27 mouse cellular contexts compared by ENCODE assay signal in the genomic region with DNA sequence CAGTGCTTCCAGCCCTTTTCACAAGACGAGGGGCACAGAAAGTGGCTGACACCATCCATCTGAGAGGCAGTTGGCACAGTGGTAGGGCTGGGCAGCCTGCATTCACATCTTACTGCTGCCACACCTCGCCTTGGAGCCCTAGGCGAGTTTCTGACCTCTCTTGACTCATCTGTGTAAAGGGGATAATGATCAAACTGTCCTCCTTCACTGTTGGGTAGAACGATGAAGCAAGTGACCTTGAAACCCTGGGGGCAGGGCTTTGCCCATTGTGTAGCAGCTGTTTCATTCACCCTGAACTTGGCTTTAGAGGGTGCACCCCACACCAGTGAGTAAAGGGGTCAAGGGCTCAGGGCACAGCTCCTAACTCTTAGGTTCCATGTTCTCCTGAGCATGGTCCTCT. TPM values are rescaled to one million over a fixed set of nuclear protein-coding genes. Genes with fewer than 3 reads are reported as not detected.
A peak's percentile ranks its signal among the peaks of the same experiment; 100 is the strongest.
DNase-seq lines count a peak whose midpoint lies in the region; ATAC-seq lines count a peak whose summit lies in the region.
"Had no signal": no experiment of that assay in that cellular context is flagged by ENCODE, and none has a peak within 500 bp of the region (broad histone marks: within the 10 kb centered on the region; RNA-seq: fewer than 3 reads in every experiment).

No protein-coding gene starts in this region.

- H3K27me3 ChIP-seq in kidney, embryonic 14.5 days (ENCODE audit: control insufficient read depth, insufficient read depth, low read length) = no peaks in the 10 kb centered on the region
- H3K27me3 ChIP-seq: embryonic facial prominence, embryonic 13.5 days; embryonic facial prominence, embryonic 15.5 days; forebrain, embryonic 13.5 days; forebrain, embryonic 15.5 days; Patski had no signal

- no peak overlapping the region for H3K27ac ChIP-seq in kidney, embryonic 14.5 days (ENCODE audit: low read depth, low read length)
- H3K27ac ChIP-seq: embryonic facial prominence, embryonic 13.5 days; embryonic facial prominence, embryonic 15.5 days; forebrain, embryonic 10.5 days; forebrain, embryonic 13.5 days; forebrain, embryonic 15.5 days had no signal

- ATAC-seq in kidney, embryonic 14.5 days (ENCODE audit: low FRiP score, low TSS enrichment) = no peak
- ATAC-seq: forebrain, embryonic 13.5 days; forebrain, embryonic 15.5 days; forebrain, postnatal 0 days; Patski had no signal

- H3K4me3 ChIP-seq in kidney, embryonic 14.5 days (ENCODE audit: low read length) = no peak overlapping the region
- H3K4me3 ChIP-seq: embryonic facial prominence, embryonic 13.5 days; embryonic facial prominence, embryonic 15.5 days; erythroblast, embryonic 14.5 days; forebrain, embryonic 10.5 days; forebrain, embryonic 13.5 days; forebrain, embryonic 15.5 days had no signal

- H3K9me3 ChIP-seq in kidney, embryonic 14.5 days (ENCODE audit: control insufficient read depth, low read length) = no peaks in the 10 kb centered on the region
- H3K9me3 ChIP-seq: embryonic facial prominence, embryonic 13.5 days; embryonic facial prominence, embryonic 15.5 days; forebrain, embryonic 10.5 days; forebrain, embryonic 13.5 days; forebrain, embryonic 15.5 days had no signal

- H3K9ac ChIP-seq in kidney, embryonic 14.5 days (ENCODE audit: low read depth, low read length) = no peak overlapping the region
- H3K9ac ChIP-seq: embryonic facial prominence, embryonic 13.5 days; embryonic facial prominence, embryonic 15.5 days; forebrain, embryonic 13.5 days; forebrain, embryonic 15.5 days; forebrain, postnatal 0 days had no signal

- H3K4me1 ChIP-seq in kidney, embryonic 14.5 days (ENCODE audit: control insufficient read depth, insufficient read depth, low read length) = peaks cover 9% of the 10 kb centered on the region; the same call in 1 of the 2 replicates
- H3K4me1 ChIP-seq: forebrain, embryonic 15.5 days had no signal

- 77% methylated on average over 4 of the region's 4 CpGs for WGBS in kidney, embryonic 14.5 days

- no peak overlapping the region for H3K4me2 ChIP-seq in kidney, embryonic 14.5 days (replicated peaks; ENCODE audit: low read depth, low read length)
- H3K4me2 ChIP-seq: embryonic facial prominence, embryonic 13.5 days; embryonic facial prominence, embryonic 15.5 days; forebrain, embryonic 13.5 days; forebrain, embryonic 15.5 days had no signal

- H3K36me3 ChIP-seq in kidney, embryonic 14.5 days (ENCODE audit: control insufficient read depth, insufficient read depth, low read length) = no peaks in the 10 kb centered on the region
- H3K36me3 ChIP-seq: embryonic facial prominence, embryonic 13.5 days; embryonic facial prominence, embryonic 15.5 days; forebrain, embryonic 10.5 days; forebrain, embryonic 15.5 days; G1E had no signal

- DNase-seq in kidney, adult 11 months = peak; percentile 54
- no peak for DNase-seq in kidney, postnatal 14 days
- DNase-seq in kidney, adult 8-10 months = peak; percentile 39 to 46
- DNase-seq in kidney, postnatal 36 days = peak; percentile 40 to 55
- no peak for DNase-seq in kidney, adult 18-20 months
- peak; percentile 23 for DNase-seq in ZHBTc4 (ENCODE audit: low read depth, low spot score)
- no peak for DNase-seq in right cerebral cortex, adult 2 months (ENCODE audit: low spot score in 2 of 2)
- DNase-seq: adrenal gland, adult 2 months; adrenal gland, postnatal 10 days; adrenal gland, postnatal 25 days; cerebellum, adult 11 months; cerebellum, adult 18-20 months; cerebellum, adult 8-10 months; cerebellum, adult 9-11 months; cerebellum, postnatal 14 days; cerebellum, postnatal 36 days; embryo, embryonic 11 days; forebrain, postnatal 0 days had no signal

RNA-seq across cellular contexts. Expression of a gene that starts 39.0 kb away (rescaled TPM):
- polyA plus RNA-seq in kidney, embryonic 14.5 days (2014; fragmentation: Nextera tagmentation; extraction: Ambion mirVana) = 10.2 and 14.6 TPM in 2 replicates
- polyA plus RNA-seq: erythroblast, embryonic 14.5 days; G1E had no signal

Comparison
In these comparisons a context has a peak if more than half of its experiments do, and no peak if none do; other contexts are left out.
1. DNase-seq: peak in kidney, adult 11 months (single experiment), kidney, adult 8-10 months (2 of 2), kidney, postnatal 36 days (2 of 2) and ZHBTc4 (single experiment); none in kidney, postnatal 14 days (single experiment), kidney, adult 18-20 months (single experiment) and right cerebral cortex, adult 2 months (0 of 2).